Mouse (Mus musculus): ENCODE data around the gene Dusp9.

- TF ChIP-seq CTCF (IDR thresholded peaks at IDR 0.05; ENCODE audit: insufficient read depth, low read length) = no peak
- TF ChIP-seq POLR2A (IDR thresholded peaks at IDR 0.05; ENCODE audit: borderline replicate concordance, extremely low read depth, low read depth, low read length) = no peak
These were observed 19.8 kb upstream of the Dusp9 start for GRCm38 (mm10) chrX:73619401-73619800.

Data from lung, adult 2 months (tissue).